Mouse (Mus musculus) neural tube, embryonic 10.5 days (tissue): Measurements from ENCODE around the gene F830045P16Rik.

Experiments
- DNase-seq: peaks from one replicate; pipeline ENCODE4 v3.0.0-alpha.2; 2017; ENCODE audit warnings: low spot score; ENCODE audit errors: extremely low spot score

Gene F830045P16Rik

DNA sequence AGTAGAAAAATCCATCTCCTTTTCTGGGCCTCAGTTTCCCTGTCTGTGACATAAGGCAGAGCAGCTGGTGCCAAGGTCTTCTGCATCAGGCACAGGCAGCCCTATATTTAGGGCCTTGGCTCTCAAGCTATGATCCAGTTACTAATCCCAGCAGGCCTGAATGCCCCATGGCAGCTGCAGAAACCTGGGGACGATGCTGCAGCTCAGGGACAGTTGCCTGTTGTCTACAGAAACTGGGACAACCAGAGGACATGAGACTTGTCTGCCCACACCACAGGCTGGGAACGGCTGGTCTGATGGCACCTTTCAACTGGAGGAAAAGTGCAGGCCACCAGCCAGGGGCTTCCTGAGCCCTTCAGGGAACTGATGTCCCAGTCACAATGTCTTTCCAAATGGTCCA, at the start of gene F830045P16Rik:
TSS of gene F830045P16Rik (minus strand) at position 226 of the 400 bp plus-strand sequence.
- no peak for DNase-seq

DNA sequence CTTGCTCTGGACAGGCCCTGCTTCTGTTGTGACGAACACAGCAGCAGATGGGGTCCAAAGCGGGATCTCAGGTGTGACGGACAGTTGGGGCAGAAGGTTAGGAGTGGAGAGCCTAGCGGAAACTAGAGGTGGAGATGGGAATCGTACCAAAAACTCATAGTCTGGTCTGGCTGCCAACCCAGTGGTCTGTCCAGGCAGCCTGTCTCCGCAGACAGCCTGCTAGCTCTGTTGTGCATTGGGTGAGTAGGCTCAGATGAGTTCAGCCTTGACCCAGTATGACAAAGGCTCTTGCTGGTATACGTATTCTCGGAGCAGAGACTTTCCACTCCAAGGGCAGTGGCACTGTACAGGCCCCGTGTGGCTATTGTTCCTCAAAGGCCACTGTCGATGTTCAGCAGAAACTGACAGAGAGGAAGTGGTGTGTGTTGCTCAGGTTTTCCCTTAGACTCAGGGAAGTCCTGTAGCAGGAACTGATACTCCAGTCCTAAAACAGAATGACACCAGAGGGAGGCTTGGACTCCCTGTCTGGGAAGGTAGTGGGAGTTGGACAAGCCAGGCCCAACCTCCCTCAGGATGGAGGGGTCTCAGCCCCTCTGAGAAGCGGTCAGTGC, 49.6 kb upstream of the F830045P16Rik start:
- DNase-seq: no peak

DNA sequence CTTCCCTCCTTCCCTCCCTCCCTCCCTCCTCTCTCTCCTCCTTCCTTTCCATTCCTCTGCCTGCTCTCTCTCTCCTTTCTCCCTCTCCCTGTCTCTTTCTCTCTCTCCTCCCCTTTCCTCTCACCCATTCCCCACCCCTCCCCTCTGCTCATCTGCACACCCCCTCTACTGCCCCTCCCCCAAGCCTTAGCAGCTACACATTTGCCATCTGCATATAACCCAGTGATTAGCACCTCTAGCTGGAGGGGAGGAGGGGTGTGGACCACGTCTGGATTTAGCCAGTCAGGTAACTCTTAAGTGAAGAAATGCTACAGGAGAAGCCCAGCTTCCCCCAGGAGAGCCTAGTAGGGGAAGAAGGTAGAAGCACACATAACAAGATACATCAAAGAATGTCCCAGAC, 48.5 kb upstream of the F830045P16Rik start:
- DNase-seq: no peak

GRCm38 (mm10) chr2:129582261-129582660, 45.9 kb upstream of the F830045P16Rik start:
- no peak for DNase-seq

- no peak for DNase-seq
Measured at GRCm38 (mm10) chr2:129581826-129582225, 45.4 kb upstream of the F830045P16Rik start.

DNA sequence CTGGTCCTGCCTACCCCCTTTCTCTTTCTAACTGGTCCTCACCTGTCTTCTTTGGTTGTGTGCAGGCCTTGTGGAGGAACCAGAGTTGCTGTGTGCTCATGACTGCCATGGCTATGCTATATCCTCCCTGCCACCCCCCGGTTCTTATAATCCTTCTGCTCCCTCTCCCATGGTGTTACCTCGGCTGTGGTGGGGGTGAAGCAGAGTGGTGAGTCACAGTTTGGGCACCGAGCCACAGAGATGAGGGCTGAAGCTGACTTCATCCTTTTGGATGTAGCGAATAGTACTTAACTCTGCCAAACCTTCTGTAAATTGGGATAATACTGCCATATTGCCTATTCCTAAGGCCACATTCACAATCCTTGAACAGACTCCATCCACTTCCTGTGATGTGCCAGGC, 44.3 kb upstream of the F830045P16Rik start:
- no peak for DNase-seq

GRCm38 (mm10) chr2:129576611-129577447, 40.4 kb upstream of the F830045P16Rik start:
- no peak for DNase-seq

DNA sequence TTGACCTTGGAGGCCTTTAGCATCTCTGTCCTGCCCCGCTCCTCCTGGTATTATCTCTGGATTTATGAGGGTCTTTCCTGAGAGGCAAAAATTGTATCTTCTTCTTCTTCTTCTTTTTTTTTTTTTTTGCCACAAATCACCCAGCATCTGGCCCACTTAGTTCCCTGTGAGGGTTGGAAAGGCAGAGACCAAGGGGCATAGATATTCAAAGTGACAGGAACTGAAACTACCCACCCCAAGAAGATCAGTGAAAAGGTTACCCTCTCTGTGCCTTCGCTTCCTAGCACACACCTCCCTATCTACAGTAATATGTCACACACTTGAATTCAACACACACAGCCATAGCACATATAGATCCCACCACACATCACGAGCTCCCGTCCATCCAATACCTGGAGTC, 38.7 kb upstream of the F830045P16Rik start:
- DNase-seq: no peak

DNA sequence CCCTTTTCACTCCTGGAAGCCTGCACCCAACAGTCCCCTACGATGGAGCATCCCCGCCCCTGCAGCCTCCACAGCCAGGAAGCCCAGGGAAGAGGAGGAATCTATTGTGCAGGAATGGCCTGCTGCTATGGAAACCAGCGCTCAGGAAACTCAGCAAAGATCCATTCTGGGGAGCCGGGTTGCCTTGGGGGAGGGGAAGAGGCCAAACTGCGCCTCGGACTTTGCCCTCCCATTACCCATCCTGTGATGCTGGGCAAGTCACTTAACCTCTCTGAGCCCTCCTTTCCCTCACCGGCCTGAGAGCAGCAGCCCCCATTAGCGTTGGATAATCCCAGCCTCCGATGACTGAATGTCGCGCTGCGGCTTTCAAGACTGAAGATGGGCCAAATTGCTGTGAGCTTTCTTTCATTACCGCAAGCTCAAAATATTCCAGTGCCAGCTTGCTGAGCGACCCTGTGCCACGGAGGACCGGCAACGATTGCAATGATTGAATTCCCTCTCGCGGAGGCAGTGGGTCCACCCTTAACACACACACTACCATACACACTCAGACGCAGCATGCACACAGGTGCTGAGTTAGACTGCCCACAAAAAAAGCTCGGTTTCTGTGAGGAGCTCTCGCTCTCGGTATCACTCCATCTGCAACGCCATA, 38.1 kb upstream of the F830045P16Rik start:
- DNase-seq: peak; percentile 55

DNA sequence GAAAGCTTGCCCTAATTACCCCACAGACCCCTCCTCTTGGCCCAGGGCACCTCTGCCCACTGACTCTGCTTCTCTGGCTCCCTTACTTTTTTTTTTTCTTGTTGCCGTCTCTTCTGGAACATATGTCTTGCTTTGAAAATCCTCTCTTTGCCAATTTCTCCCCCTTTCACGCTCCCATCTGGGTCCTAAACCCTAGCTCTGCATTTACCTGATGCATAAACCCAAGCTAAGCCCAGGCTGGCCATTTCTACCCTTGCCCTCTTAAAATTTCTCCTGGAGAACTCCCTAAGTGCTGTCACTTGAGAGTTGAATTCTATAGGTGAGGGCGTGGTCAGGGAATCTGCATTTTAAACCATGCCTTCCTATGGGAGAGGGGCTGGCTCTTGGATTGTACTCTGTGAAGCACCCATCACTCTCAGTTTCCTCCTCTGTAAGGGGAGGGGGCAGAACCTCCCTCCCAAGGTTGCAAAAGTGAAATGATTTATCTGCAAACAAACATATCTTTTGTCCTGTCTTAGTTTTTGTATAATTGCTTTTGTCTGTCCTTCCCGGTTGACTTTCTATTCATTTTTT, 37.4 kb upstream of the F830045P16Rik start:
- no peak for DNase-seq

- DNase-seq: no peak
Measured at GRCm38 (mm10) chr2:129569556-129569955, 33.2 kb upstream of the F830045P16Rik start.

- DNase-seq: no peak
Measured at GRCm38 (mm10) chr2:129569120-129569519, 32.7 kb upstream of the F830045P16Rik start.

GRCm38 (mm10) chr2:129563944-129564709, 27.7 kb upstream of the F830045P16Rik start:
- no peak for DNase-seq

DNA sequence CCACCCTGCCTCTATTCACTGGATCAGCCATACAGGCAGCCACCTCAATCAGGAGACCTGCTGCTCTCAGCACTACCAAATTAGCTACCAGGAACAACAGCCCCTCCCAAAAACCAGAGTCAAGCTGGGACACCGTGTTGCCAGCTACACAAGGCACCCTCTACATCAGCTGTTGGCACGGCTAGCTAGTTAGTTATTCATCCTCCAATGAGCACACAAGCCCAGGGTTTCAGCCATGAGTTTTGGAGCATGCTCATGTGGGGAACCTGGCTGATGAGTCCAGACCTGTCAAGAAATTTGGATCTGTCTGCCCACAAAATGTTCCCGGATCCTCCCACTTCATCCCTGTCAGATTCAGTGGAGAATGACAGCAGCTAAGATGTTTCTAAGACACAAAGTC, 25.4 kb upstream of the F830045P16Rik start:
- DNase-seq: no peak

DNA sequence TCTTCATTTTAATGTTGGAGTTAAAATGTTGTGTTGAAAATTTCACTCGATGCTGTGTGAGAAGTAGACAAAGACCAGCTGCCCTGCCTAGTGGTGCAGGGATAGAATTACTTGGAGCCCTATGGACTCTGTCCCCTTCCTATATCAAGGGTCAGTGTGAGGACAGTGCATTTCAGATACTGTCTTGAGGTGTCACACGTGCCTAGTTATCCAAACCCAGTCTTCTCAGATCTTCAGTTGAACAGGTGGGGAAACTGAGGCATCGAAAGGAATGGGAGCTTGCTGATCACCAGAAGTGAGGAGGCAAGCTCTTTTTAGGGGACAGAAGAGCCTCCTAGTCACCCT, 22.4 kb upstream of the F830045P16Rik start:
- no peak for DNase-seq

DNA sequence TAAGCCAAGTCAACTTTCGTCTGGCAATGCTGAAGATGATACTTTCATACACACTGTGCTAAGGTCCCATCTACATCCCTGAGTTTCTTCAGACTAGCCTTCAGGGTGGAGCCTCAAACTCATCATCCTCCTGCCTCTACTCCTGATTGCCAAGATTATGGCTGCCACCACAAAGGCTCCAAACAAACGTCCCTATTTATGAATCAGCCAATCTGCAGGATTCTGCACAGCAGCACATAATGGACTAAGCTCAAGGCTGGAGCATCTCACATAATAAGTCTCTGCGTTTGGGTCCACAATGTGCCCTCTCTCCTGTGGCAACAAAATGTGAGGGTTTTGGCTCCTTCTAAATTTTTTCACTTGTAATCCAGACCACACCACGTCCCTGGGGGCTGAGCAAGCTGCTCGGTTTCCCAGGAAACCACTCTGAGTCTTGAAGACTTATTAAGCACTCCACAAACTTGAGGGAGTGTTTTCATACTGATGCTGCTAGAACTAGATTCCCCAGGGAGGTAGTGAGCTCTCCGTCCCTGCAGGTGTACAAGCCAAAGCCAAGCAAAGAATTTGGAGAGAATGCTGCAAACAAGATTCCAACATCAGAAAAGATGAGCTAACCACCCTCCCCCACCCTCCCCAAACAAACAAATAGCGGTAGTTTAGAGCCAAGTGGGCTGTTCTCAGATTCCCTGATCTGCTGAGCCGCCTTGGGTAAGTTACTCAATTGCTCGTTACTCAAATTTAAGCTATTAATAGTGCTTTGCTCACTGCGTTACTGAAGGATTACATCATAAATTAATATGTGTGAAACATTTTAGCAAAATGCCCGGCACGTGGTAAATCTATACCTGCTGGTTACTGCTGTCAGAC, 21.8 kb upstream of the F830045P16Rik start:
- no peak for DNase-seq

DNA sequence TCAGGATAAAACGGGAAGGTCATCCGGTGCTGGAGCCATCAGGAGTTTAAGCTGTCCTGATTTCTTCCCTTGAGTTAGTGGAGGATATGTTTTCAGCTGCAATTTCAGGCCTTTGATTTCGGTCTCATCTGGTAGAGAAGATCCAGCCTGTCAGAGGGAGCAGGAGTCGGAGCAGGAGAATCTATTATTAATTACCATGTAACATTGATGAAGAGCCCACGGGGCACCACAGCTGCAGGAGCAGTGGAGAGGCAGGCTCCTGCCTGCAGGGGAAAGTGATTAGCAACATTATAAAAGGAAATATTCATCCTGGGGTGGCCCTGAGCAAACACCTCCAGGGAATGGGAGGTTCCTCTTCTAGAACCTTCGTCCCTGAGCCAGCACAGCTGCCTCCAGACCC, 19.7 kb upstream of the F830045P16Rik start:
- no peak for DNase-seq

DNA sequence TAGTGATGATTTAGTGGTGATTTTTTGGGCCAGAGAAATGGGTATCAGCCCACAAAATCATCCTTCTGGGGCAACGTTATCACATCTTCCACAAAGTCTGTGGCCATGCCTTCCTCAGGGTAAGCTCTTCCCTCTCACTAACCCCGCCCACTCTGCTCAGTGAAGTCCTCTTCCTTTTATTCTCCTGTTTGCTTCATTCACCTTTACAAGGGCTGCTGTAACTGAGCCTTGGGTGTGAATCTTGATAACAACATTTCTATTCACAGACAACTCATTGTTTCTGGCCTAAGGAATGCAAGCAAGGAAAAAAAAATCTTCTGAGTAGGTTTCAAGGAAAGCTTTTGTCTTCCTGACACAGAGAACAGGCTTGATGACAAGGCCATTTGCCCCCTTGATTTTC, 14.4 kb upstream of the F830045P16Rik start:
- no peak for DNase-seq

DNA sequence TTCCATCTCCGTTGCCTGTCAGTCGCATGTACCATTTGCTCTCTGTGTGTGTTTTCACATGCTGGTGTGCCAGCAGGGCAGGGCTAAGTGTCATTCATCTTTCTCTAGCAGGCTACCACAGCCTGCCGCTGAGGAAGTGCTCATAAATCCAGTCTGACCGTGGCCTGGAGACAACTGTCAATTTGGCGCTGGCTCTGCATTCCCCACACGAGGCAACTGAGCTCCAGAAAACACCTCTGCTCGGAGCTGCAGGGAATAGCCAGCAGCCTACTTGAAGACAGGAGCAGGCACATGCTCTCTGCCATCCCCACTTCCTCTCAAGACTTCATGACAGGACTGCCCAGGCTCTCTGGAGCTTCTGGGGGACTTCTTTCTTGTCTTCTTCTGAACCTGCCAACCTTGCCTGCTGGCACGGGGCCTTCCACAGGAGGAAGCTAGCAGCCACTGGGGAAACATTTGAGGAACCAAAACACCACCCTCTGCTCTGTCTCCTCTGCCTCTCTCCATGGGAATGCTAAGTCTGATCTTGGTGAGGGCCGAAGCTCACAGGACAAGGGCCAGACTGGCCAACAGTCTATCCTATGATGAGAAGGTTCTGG, 13.2 kb upstream of the F830045P16Rik start:
- no peak for DNase-seq

GRCm38 (mm10) chr2:129546772-129547171, 10.4 kb upstream of the F830045P16Rik start:
- no peak for DNase-seq
